Mouse (Mus musculus) layer of hippocampus, adult 9-11 months (tissue): ENCODE measurements at regions not wholly inside any gene's neighbourhood (a gene's known extent, or its start where the extent isn't known, plus 50 kb on each side); places are given as distances from the start of the nearest gene placed in this dataset.
"Not testable (repeated sequence)": the region's sequence is repeated elsewhere in the genome, so short reads cannot be mapped to it uniquely, and the experiment has no call there.

Experiments
- DNase-seq: peaks from one replicate; pipeline ENCODE4 v3.0.0; 2022

DNA sequence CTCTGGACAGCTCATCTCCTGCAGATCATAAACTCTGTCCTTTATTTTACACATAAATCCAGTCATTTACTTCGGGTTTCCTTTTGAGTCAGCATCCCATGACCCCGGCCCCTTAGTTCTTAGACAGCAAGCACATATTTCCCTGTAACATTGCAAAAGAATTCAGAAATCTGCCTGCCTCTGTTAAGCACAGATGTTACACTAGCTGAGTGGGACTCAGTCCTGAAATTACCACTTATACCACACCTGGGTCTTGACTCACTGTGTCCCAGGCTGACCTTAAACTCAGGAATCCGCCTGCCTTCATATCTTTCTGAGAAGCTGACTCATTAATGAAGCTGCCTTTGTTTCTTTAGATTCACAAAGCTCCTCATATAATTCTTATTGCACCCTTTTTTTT is 139.9 kb downstream of the Sptssa start:
- no peak for DNase-seq

- not testable (repeated sequence) for DNase-seq
These were observed 140.3 kb downstream of the Sptssa start for GRCm38 (mm10) chr12:54516039-54516438.

- no peak for DNase-seq
These were observed 146.5 kb downstream of the Sptssa start for GRCm38 (mm10) chr12:54509903-54510302.

DNA sequence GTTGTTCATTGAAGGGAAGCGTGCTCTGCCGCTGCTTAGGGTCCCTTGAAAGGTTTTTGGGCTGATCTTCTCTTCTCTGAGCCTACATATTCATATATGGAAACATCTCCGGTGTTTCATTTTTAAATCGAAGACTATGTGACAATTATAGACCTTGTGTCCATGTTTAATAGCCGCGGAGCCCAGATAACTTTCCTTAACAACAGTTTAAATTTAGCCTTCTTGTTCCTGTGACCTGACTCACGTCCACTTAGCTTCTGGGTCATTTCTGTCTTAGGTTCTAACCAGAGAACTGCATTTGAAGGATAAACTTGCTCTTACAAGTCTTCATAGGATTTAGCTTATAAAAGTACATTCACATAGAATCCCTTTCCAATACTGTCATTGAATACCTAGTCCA is 153.6 kb downstream of the Sptssa start:
- no peak for DNase-seq

- DNase-seq, result no peak
These were observed 156.4 kb downstream of the Sptssa start for GRCm38 (mm10) chr12:54499963-54500362.

GRCm38 (mm10) chr12:54495701-54496374 is 160.5 kb downstream of the Sptssa start:
- DNase-seq, result no peak

- no peak for DNase-seq
These were observed 161.5 kb downstream of the Sptssa start for GRCm38 (mm10) chr12:54494756-54495375.

DNA sequence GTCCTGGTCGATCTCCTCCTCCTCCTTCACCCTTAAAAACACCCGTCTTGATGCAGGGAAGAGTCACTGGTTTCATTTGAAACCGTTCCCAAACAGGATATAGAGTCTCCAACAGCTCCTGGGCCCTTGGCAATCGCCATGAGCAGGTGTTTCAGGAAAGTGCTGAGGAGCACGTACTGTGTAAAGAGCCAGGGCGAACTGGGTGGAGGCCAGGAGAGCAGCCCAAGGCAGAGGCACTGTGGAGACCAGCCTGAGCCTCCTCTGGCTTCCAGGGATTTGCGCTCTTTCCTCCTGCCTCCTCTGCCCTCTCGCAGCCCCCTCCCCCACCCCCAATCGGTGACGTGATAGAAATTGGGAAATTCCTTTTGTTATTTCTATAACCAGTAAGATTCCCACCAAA is 163.6 kb downstream of the Sptssa start:
- no peak for DNase-seq

DNA sequence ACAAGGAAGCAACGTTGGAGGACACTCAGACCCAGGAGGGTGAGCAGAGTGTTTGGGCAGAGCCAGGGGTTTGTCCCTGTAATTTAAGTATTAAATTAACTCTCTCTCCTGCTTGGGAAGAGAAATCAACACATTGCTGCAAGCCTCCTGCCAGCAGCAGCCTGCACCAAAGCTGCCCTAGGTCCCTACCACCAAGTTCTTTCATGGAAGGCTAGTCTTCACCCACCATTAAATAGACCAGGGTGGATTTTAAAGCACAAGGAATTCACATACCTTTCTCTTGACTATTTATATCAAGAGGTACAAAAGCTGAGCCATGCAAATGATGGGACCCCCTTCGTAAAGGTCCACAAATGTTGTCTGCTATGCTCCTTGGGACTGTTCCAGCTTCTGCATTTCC is 165.9 kb downstream of the Sptssa start:
- no peak for DNase-seq

DNA sequence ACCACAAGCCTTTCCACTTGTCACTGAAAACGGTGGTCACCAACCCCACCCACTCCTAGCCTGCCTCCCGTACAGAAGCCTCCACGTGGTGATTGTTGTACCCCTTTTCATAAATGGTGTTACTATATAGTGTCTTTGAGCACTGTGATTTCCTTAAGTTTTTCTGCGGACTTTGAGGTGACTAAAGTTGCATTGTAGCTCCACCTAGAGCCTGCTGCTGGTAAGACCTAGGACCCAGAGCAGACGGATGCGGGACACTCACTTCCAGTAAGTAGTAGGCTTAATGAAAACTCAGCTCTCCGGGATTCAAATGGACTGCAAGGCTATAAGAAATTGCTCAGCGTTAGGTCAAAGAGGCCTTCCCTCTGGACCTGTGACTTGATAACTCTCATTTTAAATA is 166.7 kb downstream of the Sptssa start:
- peak; percentile 55 for DNase-seq

GRCm38 (mm10) chr12:54487689-54488088 is 168.7 kb downstream of the Sptssa start:
- no peak for DNase-seq

GRCm38 (mm10) chr12:54482020-54482419 is 174.4 kb downstream of the Sptssa start:
- DNase-seq, result no peak

GRCm38 (mm10) chr12:54479841-54480240 is 176.5 kb downstream of the Sptssa start:
- DNase-seq, result no peak

DNA sequence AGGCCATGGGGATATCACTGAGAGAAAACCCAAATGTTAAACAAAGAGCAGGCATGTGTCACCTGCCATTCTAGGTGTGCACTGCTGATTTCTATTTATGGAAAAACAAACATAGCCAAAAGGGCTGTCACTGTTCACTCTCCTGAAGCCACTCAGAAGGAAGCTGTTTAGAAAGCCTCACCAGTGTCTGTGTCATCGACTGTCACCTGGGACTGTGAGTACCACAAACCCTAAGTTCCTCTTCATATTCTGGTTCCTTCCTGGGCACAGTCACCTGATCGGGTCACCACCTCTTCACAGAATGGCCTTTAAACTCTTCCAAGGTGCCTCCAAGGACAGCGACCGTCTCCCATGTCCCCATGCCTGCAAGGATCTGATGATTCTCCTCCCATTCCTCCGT is 183.5 kb downstream of the Sptssa start:
- DNase-seq, result no peak

- DNase-seq, result no peak
These were observed 184.0 kb downstream of the Sptssa start for GRCm38 (mm10) chr12:54472407-54472806.

DNA sequence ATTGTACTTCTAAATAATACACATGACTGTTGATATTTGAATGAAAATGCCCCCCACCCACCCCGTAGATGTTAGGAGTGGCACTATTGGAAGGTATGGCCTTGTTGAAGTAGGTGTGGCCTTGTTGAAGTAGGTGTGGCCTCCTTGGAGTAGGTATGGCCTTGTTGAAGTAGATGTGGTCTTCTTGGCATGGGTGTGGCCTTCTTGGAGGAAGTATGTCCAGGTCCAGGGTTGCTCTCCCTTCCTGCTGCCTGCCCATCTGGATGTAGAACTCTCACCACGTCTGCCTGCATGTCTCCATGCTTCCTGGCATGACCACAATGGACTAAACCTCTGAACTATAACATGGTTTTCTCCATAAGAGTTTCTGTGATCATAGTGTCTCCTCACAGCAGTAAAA is 188.7 kb downstream of the Sptssa start:
- no peak for DNase-seq

DNA sequence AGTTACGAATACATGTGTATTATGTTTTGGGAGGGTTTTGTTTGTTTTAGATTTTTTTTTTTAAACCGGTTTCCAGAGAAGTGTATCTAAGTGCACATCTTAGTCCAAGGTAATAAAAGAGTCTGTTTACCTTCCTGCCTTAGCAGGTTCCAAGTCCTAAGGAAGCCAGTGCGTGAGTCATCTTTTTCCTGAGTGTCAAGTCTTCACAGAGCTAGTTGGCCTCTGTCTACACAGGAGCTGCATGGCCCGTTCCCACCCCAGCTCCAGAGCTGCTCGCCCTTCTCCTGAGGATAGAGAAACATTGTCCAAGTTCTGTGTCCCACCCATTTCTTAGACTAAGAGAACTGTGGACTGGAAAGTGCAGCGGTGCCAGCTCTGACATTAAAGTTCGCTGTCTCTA is 192.6 kb downstream of the Sptssa start:
- DNase-seq, result no peak

- no peak for DNase-seq
These were observed 195.0 kb downstream of the Sptssa start for GRCm38 (mm10) chr12:54461411-54461810.

DNA sequence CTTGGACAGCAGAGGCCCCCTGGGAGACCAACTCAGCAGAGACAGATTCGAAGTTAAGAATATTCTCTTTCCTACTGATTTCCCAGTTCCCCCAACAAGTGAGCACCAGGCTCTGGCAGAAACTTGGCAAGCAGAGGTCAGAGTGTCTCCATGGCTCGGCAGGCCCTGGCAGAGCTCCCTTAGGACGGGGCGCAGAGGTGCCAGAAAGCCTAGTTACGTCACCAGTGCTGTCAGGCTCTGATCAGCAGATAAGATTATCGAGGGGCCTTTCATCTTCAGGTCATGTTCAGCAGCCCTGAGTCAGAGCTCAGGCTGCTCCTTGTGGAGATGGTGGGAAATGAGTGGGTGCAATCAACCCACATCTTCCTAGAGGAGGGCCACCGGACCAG is 196.2 kb downstream of the Sptssa start:
- DNase-seq, result no peak

DNA sequence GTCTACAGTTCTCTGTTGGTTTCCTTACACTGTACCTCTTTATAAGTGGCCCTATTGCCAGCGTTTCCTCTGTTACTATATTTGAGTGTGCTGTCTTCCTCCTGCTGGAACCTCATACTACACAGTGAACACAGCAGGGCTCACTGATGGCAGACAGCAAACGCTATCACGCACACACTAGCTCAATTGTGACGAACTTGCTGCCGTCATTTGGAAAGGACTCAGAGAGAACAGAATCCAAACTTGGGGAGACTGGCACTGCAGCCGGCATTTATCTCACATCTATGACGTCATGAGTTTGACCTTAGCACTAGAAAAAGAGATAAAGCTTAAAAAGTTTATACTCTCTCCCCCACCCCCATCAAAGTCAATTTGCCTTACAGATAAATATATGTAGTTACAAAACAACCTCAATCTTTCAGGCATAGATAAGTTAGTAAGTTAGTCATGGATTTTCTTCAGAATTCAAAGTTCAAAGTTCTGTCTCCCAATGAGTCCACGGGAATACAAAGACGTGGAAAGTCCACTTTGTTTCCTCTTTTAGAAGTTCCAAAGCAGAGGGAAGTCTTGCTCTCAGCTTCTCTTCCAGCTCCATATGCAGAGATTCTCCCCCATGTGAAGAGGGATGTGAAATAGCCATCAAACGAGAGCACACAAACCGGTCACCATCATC is 196.8 kb downstream of the Sptssa start:
- peak; percentile 5 for DNase-seq

- no peak for DNase-seq
These were observed 199.6 kb downstream of the Sptssa start for GRCm38 (mm10) chr12:54456731-54457130.

- DNase-seq, result no peak
These were observed 201.8 kb downstream of the Sptssa start for GRCm38 (mm10) chr12:54454606-54455005.

GRCm38 (mm10) chr12:54453343-54453742 is 203.0 kb downstream of the Sptssa start:
- DNase-seq, result no peak

GRCm38 (mm10) chr12:54450369-54450768 is 206.0 kb downstream of the Sptssa start:
- no peak for DNase-seq
